Mouse (Mus musculus): Measurements from ENCODE around the gene Ptch2.

The Ptch2 gene

DNA sequence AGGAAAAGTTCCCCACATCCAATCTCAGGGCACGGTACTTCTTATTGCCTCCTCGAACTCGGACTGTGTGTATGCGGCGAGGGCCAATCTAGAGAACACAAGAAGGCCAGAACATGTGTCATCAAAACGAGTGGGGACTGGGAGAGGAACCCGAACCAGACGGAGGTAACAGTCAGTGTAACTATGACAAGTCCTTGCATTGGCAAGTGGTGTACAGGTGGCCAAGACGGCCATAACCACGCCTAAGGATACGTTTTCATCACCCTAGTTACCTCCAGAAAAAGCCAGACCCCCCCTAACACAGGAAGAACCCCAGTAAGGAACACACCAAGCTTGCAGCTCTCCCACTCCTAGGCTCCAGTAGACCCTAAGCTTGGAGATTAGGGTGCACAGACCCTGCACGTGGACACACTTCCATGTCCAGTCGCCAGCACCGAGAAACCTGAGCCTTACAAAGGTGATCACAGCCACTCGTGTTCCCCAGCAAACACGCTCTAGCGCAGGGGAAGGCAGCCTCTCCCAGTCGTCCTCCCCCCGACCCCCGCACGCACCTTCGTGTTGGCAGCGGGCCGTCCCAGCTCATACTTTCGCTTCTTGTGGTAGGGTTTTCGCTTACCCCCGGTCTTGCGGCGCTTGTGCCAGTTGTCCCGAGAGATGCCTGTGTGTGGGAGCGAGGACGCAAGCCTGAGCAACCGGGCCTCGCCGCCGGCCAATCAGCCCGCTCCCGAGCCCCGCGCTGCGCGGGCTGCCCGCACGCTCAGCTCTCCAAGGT, 59.3 kb downstream of the Ptch2 start:
- no peak for DNase-seq (ENCODE audit: low spot score)

DNA sequence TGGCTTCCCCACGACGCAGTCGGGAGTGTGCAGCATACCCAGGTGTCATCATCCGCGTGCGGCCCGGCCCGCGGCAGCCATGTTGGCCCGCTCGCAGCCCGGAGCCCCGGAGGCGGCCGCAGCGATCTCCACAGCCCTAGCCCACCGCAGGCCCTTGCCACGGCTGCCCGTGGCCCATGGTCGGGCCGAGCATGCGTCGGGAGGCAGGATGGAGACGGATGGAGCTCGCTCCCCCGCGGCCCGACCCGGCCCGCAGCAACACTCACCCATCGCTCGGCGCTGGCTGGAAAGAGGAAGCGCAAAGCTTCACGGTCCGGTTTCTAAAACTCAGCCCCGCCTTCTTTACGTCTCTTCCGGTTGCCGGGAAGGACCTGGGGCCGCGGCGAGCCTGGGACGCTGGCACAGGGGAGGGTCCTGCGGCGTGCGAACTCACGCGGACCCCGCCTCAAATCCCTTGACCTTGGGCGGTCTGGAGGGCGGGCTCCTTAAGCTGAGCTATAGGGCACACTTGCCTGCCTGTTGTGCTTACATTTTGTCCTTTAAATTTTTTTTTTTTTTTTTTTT, 60.0 kb downstream of the Ptch2 start, which contains the start of gene Rps8:
Gene Rps8, minus strand, starts transcription at position 452 of the 564 bp plus-strand sequence.
- peak; percentile 97 for DNase-seq (ENCODE audit: low spot score)

DNA sequence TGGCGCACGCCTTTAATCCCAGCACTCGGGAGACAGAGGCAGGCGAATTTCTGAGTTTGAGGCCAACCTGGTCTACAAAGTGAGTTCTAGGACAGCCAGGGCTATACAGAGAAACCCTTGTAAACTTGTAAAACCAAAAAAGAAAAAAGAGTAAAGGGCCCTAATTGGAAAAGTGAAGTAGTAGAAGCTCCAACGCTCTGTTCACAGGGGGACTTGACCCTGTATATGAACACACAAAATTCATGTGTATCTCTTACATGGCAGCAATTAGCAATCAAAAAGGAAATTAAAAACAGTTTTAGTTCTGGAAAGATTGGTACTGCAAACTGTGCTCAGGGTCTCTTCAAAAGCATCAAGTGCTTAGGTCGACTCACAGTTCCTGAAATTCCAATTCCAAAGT, 60.5 kb downstream of the Ptch2 start:
- no peak for DNase-seq (ENCODE audit: low spot score)

DNA sequence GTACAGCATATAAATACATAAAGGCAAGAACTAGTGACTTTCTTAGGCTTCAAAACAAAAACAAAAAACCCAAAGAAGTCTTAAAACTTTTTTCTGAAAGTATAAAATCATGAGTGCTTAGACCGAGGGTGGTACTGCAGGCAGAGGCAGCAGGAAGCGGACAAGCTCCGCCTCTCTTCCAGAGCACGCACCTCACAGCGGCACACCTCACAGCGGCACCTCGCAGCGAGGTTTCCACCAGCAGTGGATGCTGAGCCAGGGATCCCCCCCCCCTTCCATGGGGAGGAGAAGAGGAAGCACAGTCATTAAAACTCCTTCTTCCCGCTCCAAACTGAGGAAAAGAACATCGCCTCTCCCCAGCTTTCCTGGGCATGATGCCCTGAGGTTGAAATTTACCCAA, 63.8 kb downstream of the Ptch2 start:
- no peak for DNase-seq (ENCODE audit: low spot score)

DNA sequence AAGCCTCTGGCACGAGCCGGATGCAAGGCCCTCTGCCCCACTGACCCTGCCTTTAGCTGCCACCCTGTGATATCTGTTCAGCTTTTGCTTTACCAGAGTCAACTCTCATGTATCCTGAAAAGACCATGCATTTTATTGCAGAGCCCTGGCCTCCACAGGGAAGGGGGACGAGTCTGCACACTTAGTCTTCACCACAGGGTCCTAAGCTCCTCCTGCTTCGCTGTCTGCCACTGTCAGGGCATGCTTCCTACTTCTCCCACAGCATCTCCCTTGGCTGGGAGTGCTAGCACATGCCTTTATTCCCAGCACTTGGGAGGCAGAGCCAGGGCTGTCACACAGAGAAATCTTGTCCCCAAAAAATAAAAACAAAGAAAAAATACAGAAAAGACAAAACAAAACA, 65.3 kb downstream of the Ptch2 start:
- DNase-seq (ENCODE audit: low spot score) = no peak

All from embryo, embryonic 10 days (tissue).